Mouse (Mus musculus) cerebellum, adult 2 months (tissue): Measurements from ENCODE around the gene Med13. TPM values are rescaled to one million over a fixed set of nuclear protein-coding genes. Genes with fewer than 3 reads are reported as not detected.

Experiments
- DNase-seq, 2 experiments: peaks; one replicate each; pipeline ENCODE4 v3.0.0; 2021
- H3K27ac ChIP-seq: fragments of 200-500 bp; 2 replicates; pipeline ENCODE4 v1.5.1; 2012; ENCODE audit warnings: low read length, control low read depth, inconsistent platforms; ENCODE audit not compliant: insufficient read depth
- H3K27me3 ChIP-seq: fragments of 200-500 bp; 2 replicates; pipeline ENCODE4 v1.6.1; 2012; ENCODE audit warnings: inconsistent platforms, mild to moderate bottlenecking, low read length, moderate library complexity; ENCODE audit not compliant: control insufficient read depth, insufficient read depth
- H3K4me1 ChIP-seq: fragments of 200-500 bp; 2 replicates; pipeline ENCODE4 v1.6.1; 2011; ENCODE audit warnings: low read length; ENCODE audit not compliant: control insufficient read depth, insufficient read depth
- H3K4me3 ChIP-seq: fragments of 200-500 bp; replicated peaks from 2 replicates; pipeline ENCODE3; 2011; ENCODE audit warnings: mild to moderate bottlenecking, low read depth, low read length, control low read depth; ENCODE audit not compliant: insufficient read depth
- CTCF ChIP-seq: fragments of 200-500 bp; IDR thresholded peaks from 2 replicates; pipeline ENCODE4 v1.5.1; 2011; ENCODE audit warnings: low read depth, mild to moderate bottlenecking, control low read depth, low read length, moderate library complexity, borderline replicate concordance; ENCODE audit not compliant: insufficient read depth
- POLR2A ChIP-seq: fragments of 200-500 bp; IDR thresholded peaks from 2 replicates; pipeline ENCODE4 v1.6.1; 2011; ENCODE audit warnings: low read length, control low read depth, borderline replicate concordance; ENCODE audit not compliant: insufficient read depth
- WGBS: fragments of 180-500 bp; shearing (Covaris S2); methylation state at CpG from one replicate; pipeline ENCODE4 v1.1.7; 2018; 5-methylcytosine and 5-hydroxymethylcytosine counted together
- polyA plus RNA-seq: library from polyadenylated mRNA; depleted of rRNA; stranded (reverse); fragments of >200 nt; gene quantifications from 2 replicates; pipeline ENCODE4 v1.2.3, GENCODE M21; 2012; rRNA removed

Med13 gene
- polyA plus RNA-seq, 1 experiment: 21.4 TPM

DNA sequence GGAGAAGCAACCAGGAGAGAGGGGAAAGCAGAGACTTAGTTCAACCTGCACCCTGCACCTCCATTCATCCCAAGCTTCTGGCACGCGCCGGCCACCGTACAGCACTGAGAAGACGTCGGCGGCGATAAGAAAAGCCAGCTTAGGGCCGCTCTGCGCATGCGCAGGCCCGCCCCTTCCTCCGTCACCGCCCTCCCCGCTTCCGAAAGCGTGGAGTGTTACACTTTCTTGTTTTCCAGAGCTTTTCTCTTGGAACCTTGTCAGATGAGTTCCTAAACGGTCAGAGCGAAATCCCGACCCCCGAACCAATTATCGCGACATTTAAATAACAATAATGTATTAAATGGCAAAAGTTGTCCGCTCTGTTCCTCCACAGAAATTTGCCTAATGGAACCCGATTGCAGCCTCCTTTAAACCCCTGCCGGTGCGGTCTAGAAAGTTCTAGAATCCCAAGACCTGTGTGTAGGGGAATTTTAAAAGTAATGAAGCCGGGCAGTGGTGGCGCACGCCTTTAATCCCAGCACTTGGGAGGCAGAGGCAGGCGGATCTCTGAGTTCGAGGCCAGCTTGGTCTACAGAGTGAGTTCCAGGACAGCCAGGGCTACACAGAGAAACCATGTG, 99.8 kb downstream of the Med13 start, which contains the start of gene Ints2:
Gene Ints2, minus strand, starts transcription at position 116 of the 617 bp plus-strand sequence.
- Histone ChIP-seq H3K27me3 (no peaks in the 10 kb centered on the region), H3K4me1 (peaks cover 3% of the 10 kb centered on the region; the same call in 1 of the 2 replicates), H3K4me3 (peak within 1 kb of the TSS; percentile 79), H3K27ac (peak within 1 kb of the TSS; percentile 36)
- DNase-seq: peak; percentile 95 to 96
- TF ChIP-seq POLR2A (peak; percentile 85), CTCF (no peak)
- 6% methylated on average over 32 of the region's 32 CpGs for WGBS

DNA sequence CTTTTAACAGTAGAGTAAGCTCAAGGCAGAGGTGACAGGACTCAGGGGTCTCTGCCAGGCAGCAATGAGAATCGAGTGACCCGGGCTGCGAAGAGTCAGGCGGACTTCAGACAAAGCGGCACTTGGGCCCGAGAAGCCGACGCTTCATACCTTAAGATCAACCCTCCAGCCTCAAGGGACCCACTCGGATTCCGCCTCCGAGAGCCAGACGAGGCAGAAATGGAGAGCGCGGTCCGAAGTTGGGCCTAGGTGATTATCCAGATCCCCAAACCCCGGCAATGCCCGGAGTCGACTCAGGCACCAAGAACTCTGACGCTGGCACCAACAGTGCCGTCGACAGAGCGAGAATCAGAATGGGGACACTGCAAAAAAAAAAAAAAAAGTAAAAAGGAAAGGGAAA, 100.3 kb downstream of the Med13 start:
- Histone ChIP-seq H3K27me3 (no peaks in the 10 kb centered on the region), H3K4me3 (peak overlapping the region; percentile 79), H3K4me1 (peaks cover 3% of the 10 kb centered on the region; the same call in 1 of the 2 replicates), H3K27ac (peak overlapping the region; percentile 36)
- WGBS: 0% methylated on average over 22 of the region's 22 CpGs
- TF ChIP-seq CTCF (no peak), POLR2A (no peak)
- DNase-seq: no peak

GRCm38 (mm10) chr11:86253342-86253741, 104.1 kb downstream of the Med13 start:
- TF ChIP-seq CTCF: no peak
- no peak for TF ChIP-seq POLR2A
- H3K4me3 ChIP-seq: no peak overlapping the region
- WGBS: 90% methylated on average over 1 of the region's 1 CpGs
- peaks cover 3% of the 10 kb centered on the region; the same call in 1 of the 2 replicates for H3K4me1 ChIP-seq
- H3K27ac ChIP-seq: no peak overlapping the region
- no peak for DNase-seq
- no peaks in the 10 kb centered on the region for H3K27me3 ChIP-seq

GRCm38 (mm10) chr11:86232446-86232845, 125.0 kb downstream of the Med13 start:
- H3K27me3 ChIP-seq: no peaks in the 10 kb centered on the region
- no peak overlapping the region for H3K4me3 ChIP-seq
- DNase-seq: no peak
- WGBS: 92% methylated on average over 4 of the region's 4 CpGs
- no peaks in the 10 kb centered on the region for H3K4me1 ChIP-seq
- no peak for TF ChIP-seq POLR2A
- TF ChIP-seq CTCF: no peak
- H3K27ac ChIP-seq: no peak overlapping the region

GRCm38 (mm10) chr11:86231781-86232350, 125.5 kb downstream of the Med13 start:
- H3K4me1 ChIP-seq: no peaks in the 10 kb centered on the region
- 93% methylated on average over 13 of the region's 13 CpGs for WGBS

DNA sequence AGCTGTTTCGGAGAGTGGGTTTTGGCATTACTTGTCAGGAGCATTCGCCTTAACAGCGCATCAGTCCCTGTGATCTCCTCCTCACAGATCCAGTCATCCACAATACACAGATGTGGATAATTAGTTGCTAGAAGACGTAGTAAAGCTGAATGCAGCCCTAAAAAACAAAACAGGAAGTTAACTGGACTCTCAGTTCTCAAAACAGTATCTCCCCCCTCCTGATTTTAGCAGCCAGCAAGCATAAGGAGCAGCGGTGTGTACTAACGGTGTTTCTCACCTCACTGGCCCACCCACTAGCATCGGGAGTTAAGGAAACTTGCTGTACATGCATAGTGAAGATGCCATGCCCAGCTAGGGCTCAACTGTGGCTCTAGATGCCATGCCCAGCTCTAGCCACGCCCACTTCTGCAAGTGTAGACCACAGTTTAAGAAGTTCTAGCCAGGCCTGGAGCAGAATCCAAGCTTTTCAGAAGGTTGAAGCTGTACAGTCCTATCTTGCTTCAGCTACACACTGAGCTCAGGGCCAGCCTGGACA, 130.7 kb downstream of the Med13 start:
- TF ChIP-seq CTCF: no peak
- TF ChIP-seq POLR2A: no peak
- DNase-seq: no peak
- 83% methylated on average over 8 of the region's 8 CpGs for WGBS
- Histone ChIP-seq H3K4me1 (no peaks in the 10 kb centered on the region), H3K4me3 (no peak overlapping the region), H3K27ac (no peak overlapping the region), H3K27me3 (no peaks in the 10 kb centered on the region)

More at GRCm38 (mm10) chr11:86231781-86232350, 125.5 kb downstream of the Med13 start:
- TF ChIP-seq POLR2A (no peak), CTCF (no peak)
- no peak for DNase-seq
- H3K27ac ChIP-seq: no peak overlapping the region
- no peaks in the 10 kb centered on the region for H3K27me3 ChIP-seq
- no peak overlapping the region for H3K4me3 ChIP-seq

GRCm38 (mm10) chr11:86225761-86226160, 131.6 kb downstream of the Med13 start:
- Histone ChIP-seq H3K27me3 (no peaks in the 10 kb centered on the region), H3K4me3 (no peak overlapping the region), H3K27ac (no peak overlapping the region), H3K4me1 (no peaks in the 10 kb centered on the region)
- 82% methylated on average over 4 of the region's 4 CpGs for WGBS
- DNase-seq: no peak
- TF ChIP-seq CTCF (no peak), POLR2A (no peak)

Other genes starting within 250 kb of the Med13 start
- 0.03 TPM in 2 replicates for gene Brip1, start 156.4 kb downstream of the Med13 start, polyA plus RNA-seq
- gene Ints2, start 100.0 kb downstream of the Med13 start, polyA plus RNA-seq: 13.9 and 15.7 TPM in 2 replicates
- gene Rnft1, start 127.1 kb upstream of the Med13 start, polyA plus RNA-seq: 11.4 and 11.6 TPM in 2 replicates
- 25.6 and 28.9 TPM in 2 replicates for gene Rps6kb1, start 187.2 kb upstream of the Med13 start, polyA plus RNA-seq
- gene Tubd1, start 187.4 kb upstream of the Med13 start, polyA plus RNA-seq: 3.5 and 4.0 TPM in 2 replicates